In genomic region chr17:75870492-75870891, GRCm38 (mm10) we compare ENCODE assay signal across 12 mouse cellular contexts.
DNase-seq lines count a peak whose midpoint lies in the region; ATAC-seq and TF ChIP-seq lines count a peak whose summit lies in the region.
"Had no signal": no experiment of that assay in that cellular context is flagged by ENCODE, and none has a peak within 500 bp of the region (broad histone marks: within the 10 kb centered on the region; RNA-seq: fewer than 3 reads in every experiment).

No protein-coding gene starts in this region.

- H3K9me3 ChIP-seq in hindbrain, embryonic 16.5 days (ENCODE audit: control insufficient read depth, low read length), result no peaks in the 10 kb centered on the region
- H3K9me3 ChIP-seq in hindbrain, embryonic 10.5 days, result no peaks in the 10 kb centered on the region
- H3K9me3 ChIP-seq in forebrain, embryonic 13.5 days (replicated peaks), result no peaks in the 10 kb centered on the region
- H3K9me3 ChIP-seq in midbrain, embryonic 16.5 days (replicated peaks; ENCODE audit: control insufficient read depth, low read length, poor library complexity, severe bottlenecking), result no peaks in the 10 kb centered on the region
- H3K9me3 ChIP-seq: embryonic facial prominence, embryonic 13.5 days; heart, embryonic 13.5 days had no signal

- TF ChIP-seq CTCF in layer of hippocampus, adult 2 months (conservative IDR thresholded peaks at IDR 0.05), result no peak

- H3K27ac ChIP-seq in hindbrain, embryonic 16.5 days (ENCODE audit: low read depth, low read length), result no peak overlapping the region
- H3K27ac ChIP-seq in hindbrain, embryonic 10.5 days, result no peak overlapping the region
- H3K27ac ChIP-seq in forebrain, embryonic 13.5 days, result no peak overlapping the region
- no peak overlapping the region for H3K27ac ChIP-seq in layer of hippocampus, adult 2 months
- no peak overlapping the region for H3K27ac ChIP-seq in midbrain, embryonic 16.5 days (ENCODE audit: low read length)
- H3K27ac ChIP-seq: embryonic facial prominence, embryonic 13.5 days; heart, embryonic 13.5 days had no signal

- H3K36me3 ChIP-seq in hindbrain, embryonic 16.5 days (ENCODE audit: control insufficient read depth, insufficient read depth, low read length), result no peaks in the 10 kb centered on the region
- H3K36me3 ChIP-seq in hindbrain, embryonic 10.5 days, result no peaks in the 10 kb centered on the region
- H3K36me3 ChIP-seq in forebrain, embryonic 13.5 days (ENCODE audit: poor library complexity, severe bottlenecking), result no peaks in the 10 kb centered on the region
- no peaks in the 10 kb centered on the region for H3K36me3 ChIP-seq in midbrain, embryonic 16.5 days (ENCODE audit: control insufficient read depth, insufficient read depth, low read length)
- H3K36me3 ChIP-seq: embryonic facial prominence, embryonic 13.5 days; heart, embryonic 13.5 days had no signal

- no peak overlapping the region for H3K4me2 ChIP-seq in hindbrain, embryonic 16.5 days (ENCODE audit: low read length)
- H3K4me2 ChIP-seq in forebrain, embryonic 13.5 days, result no peak overlapping the region
- no peak overlapping the region for H3K4me2 ChIP-seq in midbrain, embryonic 16.5 days (ENCODE audit: low read length)
- H3K4me2 ChIP-seq: embryonic facial prominence, embryonic 13.5 days; heart, embryonic 13.5 days had no signal

- 40% methylated on average over 2 of the region's 2 CpGs for WGBS in hindbrain, embryonic 16.5 days
- 65% methylated on average over 2 of the region's 2 CpGs for WGBS in hindbrain, embryonic 10.5 days
- WGBS in forebrain, embryonic 13.5 days, result 2% methylated on average over 2 of the region's 2 CpGs
- WGBS in midbrain, embryonic 16.5 days, result 11% methylated on average over 2 of the region's 2 CpGs

- peak; percentile 81 for ATAC-seq in hindbrain, embryonic 16.5 days
- peak; percentile 85 for ATAC-seq in forebrain, embryonic 13.5 days
- peak; percentile 76; the same call in 1 of the 2 replicates for ATAC-seq in midbrain, embryonic 16.5 days
- ATAC-seq: inflammation-experienced regulatory T-cells, adult 6 months had no signal

- no peak for DNase-seq in hindbrain, embryonic 10.5 days (ENCODE audit: low spot score)
- DNase-seq in layer of hippocampus, adult 2 months (ENCODE audit: low spot score in 2 of 2), result peak; percentile 8 to 31
- DNase-seq in spleen, postnatal 10 days (ENCODE audit: low spot score in 2 of 2), result no peak
- DNase-seq in adrenal gland, adult 18-20 months (ENCODE audit: low spot score in 2 of 2), result no peak
- DNase-seq: liver; lung, postnatal 14 days had no signal

- H3K4me1 ChIP-seq in hindbrain, embryonic 16.5 days (ENCODE audit: control insufficient read depth, insufficient read depth, low read depth, low read length), result no peaks in the 10 kb centered on the region
- H3K4me1 ChIP-seq in hindbrain, embryonic 10.5 days (replicated peaks), result no peaks in the 10 kb centered on the region
- peaks cover 15% of the 10 kb centered on the region for H3K4me1 ChIP-seq in forebrain, embryonic 13.5 days
- H3K4me1 ChIP-seq in midbrain, embryonic 16.5 days (ENCODE audit: control insufficient read depth, insufficient read depth, low read length), result peaks cover 2% of the 10 kb centered on the region; the same call in 1 of the 2 replicates
- H3K4me1 ChIP-seq: embryonic facial prominence, embryonic 13.5 days; heart, embryonic 13.5 days had no signal

- H3K9ac ChIP-seq in hindbrain, embryonic 16.5 days (ENCODE audit: low read depth, low read length), result no peak overlapping the region
- H3K9ac ChIP-seq in forebrain, embryonic 13.5 days, result no peak overlapping the region
- no peak overlapping the region for H3K9ac ChIP-seq in midbrain, embryonic 16.5 days (ENCODE audit: low read depth, low read length)
- H3K9ac ChIP-seq: embryonic facial prominence, embryonic 13.5 days; heart, embryonic 13.5 days had no signal

- H3K27me3 ChIP-seq in hindbrain, embryonic 16.5 days (replicated peaks; ENCODE audit: control insufficient read depth, insufficient read depth, low read length), result no peaks in the 10 kb centered on the region
- H3K27me3 ChIP-seq in hindbrain, embryonic 10.5 days (ENCODE audit: insufficient read depth, poor library complexity, severe bottlenecking), result no peaks in the 10 kb centered on the region
- H3K27me3 ChIP-seq in forebrain, embryonic 13.5 days, result no peaks in the 10 kb centered on the region
- no peaks in the 10 kb centered on the region for H3K27me3 ChIP-seq in midbrain, embryonic 16.5 days (ENCODE audit: control insufficient read depth, insufficient read depth, low read depth, low read length)
- H3K27me3 ChIP-seq: embryonic facial prominence, embryonic 13.5 days; heart, embryonic 13.5 days had no signal

- H3K4me3 ChIP-seq in hindbrain, embryonic 16.5 days (ENCODE audit: low read length), result no peak overlapping the region
- no peak overlapping the region for H3K4me3 ChIP-seq in hindbrain, embryonic 10.5 days
- no peak overlapping the region for H3K4me3 ChIP-seq in forebrain, embryonic 13.5 days
- no peak overlapping the region for H3K4me3 ChIP-seq in layer of hippocampus, adult 2 months
- no peak overlapping the region for H3K4me3 ChIP-seq in midbrain, embryonic 16.5 days (ENCODE audit: low read depth, low read length)
- H3K4me3 ChIP-seq: embryonic facial prominence, embryonic 13.5 days; heart, embryonic 13.5 days had no signal

Comparison
In these comparisons a context has a peak if more than half of its experiments do, and no peak if none do; other contexts are left out.
1. DNase-seq: peak in layer of hippocampus, adult 2 months (2 of 2); none in hindbrain, embryonic 10.5 days (single experiment), spleen, postnatal 10 days (0 of 2) and adrenal gland, adult 18-20 months (0 of 2).
2. Peak in every context shown above with its lines, with median percentiles within 50 percentile points of each other: ATAC-seq.